Mouse (Mus musculus) layer of hippocampus, adult 9-10 months (tissue): ENCODE results near the gene Coro2a.
"Not testable (repeated sequence)": the region's sequence is repeated elsewhere in the genome, so short reads cannot be mapped to it uniquely, and the experiment has no call there.

ENCODE experiments used
- DNase-seq: peaks from one replicate; pipeline ENCODE4 v3.0.0; 2022; ENCODE audit warnings: low spot score

The Coro2a gene

GRCm38 (mm10) chr4:46601844-46602423, at the start of gene Coro2a:
Coro2a (minus strand) TSS chr4:46602202.
- peak; percentile 74 for DNase-seq

- peak; percentile 69 for DNase-seq
These were observed 48.2 kb upstream of the Coro2a start, which contains the start of gene Tbc1d2 for GRCm38 (mm10) chr4:46650086-46650753. Tbc1d2 (minus strand) TSS chr4:46650209.

- DNase-seq: no peak
These were observed 47.2 kb upstream of the Coro2a start for GRCm38 (mm10) chr4:46649161-46649560.

GRCm38 (mm10) chr4:46643676-46644112, 41.7 kb upstream of the Coro2a start:
- DNase-seq: no peak

- no peak for DNase-seq
These were observed 41.1 kb upstream of the Coro2a start for GRCm38 (mm10) chr4:46642924-46643675.

GRCm38 (mm10) chr4:46641283-46641682, 39.3 kb upstream of the Coro2a start:
- no peak for DNase-seq

- no peak for DNase-seq
These were observed 37.9 kb upstream of the Coro2a start for GRCm38 (mm10) chr4:46639866-46640265.

- DNase-seq: not testable (repeated sequence)
These were observed 35.2 kb upstream of the Coro2a start for GRCm38 (mm10) chr4:46637250-46637649.

- DNase-seq: no peak
These were observed 33.9 kb upstream of the Coro2a start for GRCm38 (mm10) chr4:46635702-46636430.

- no peak for DNase-seq
These were observed 32.9 kb upstream of the Coro2a start for GRCm38 (mm10) chr4:46634881-46635280.

- not testable (repeated sequence) for DNase-seq
These were observed 31.6 kb upstream of the Coro2a start for GRCm38 (mm10) chr4:46633565-46633964.

- DNase-seq: no peak
These were observed 30.5 kb upstream of the Coro2a start for GRCm38 (mm10) chr4:46632465-46632864.

GRCm38 (mm10) chr4:46630390-46630789, 28.4 kb upstream of the Coro2a start:
- DNase-seq: no peak

- no peak for DNase-seq
These were observed 26.9 kb upstream of the Coro2a start for GRCm38 (mm10) chr4:46628873-46629272.

GRCm38 (mm10) chr4:46628081-46628480, 26.1 kb upstream of the Coro2a start:
- no peak for DNase-seq

GRCm38 (mm10) chr4:46625101-46625500, 23.1 kb upstream of the Coro2a start:
- no peak for DNase-seq

GRCm38 (mm10) chr4:46623007-46623406, 21.0 kb upstream of the Coro2a start:
- no peak for DNase-seq

- no peak for DNase-seq
These were observed 18.9 kb upstream of the Coro2a start for GRCm38 (mm10) chr4:46620946-46621345.

GRCm38 (mm10) chr4:46620330-46620729, 18.3 kb upstream of the Coro2a start:
- no peak for DNase-seq

GRCm38 (mm10) chr4:46618196-46618817, 16.3 kb upstream of the Coro2a start:
- DNase-seq: no peak

GRCm38 (mm10) chr4:46617408-46617807, 15.4 kb upstream of the Coro2a start:
- no peak for DNase-seq

GRCm38 (mm10) chr4:46614641-46615040, 12.6 kb upstream of the Coro2a start:
- no peak for DNase-seq
